Comparison of ENCODE assay signal across 16 mouse cellular contexts in the genomic region with DNA sequence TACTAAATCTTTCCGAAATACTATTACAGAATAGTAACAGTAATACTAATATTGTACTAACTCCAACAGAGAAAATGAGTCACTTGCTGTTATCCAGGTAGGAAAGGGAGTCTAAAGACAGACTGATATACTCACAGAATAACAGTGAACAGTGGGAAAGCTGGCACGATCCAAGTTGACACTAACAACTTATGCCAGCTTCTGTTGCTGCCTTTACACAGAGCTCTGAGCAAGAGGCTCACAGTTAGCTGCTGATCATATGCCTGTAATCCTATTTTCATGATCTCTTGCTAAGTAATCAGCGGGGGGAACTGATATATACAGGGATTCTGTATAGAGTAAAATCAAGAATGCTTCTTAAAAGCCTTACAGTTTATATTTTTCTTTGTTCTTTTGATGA.
"Had no signal": no experiment of that assay in that cellular context is flagged by ENCODE, and none has a peak within 500 bp of the region (broad histone marks: within the 10 kb centered on the region; RNA-seq: fewer than 3 reads in every experiment).

No protein-coding gene starts in this region.

- ATAC-seq: liver, postnatal 0 days; midbrain, embryonic 16.5 days had no signal

- H3K27me3 ChIP-seq: limb, embryonic 15.5 days; liver, embryonic 13.5 days; lung, embryonic 15.5 days; megakaryocyte, embryonic 14.5 days had no signal

- H3K9me3 ChIP-seq: limb, embryonic 15.5 days; liver, embryonic 13.5 days; lung, embryonic 15.5 days; megakaryocyte, embryonic 14.5 days had no signal

- DNase-seq: kidney, adult 18-20 months; kidney, postnatal 10 days; kidney, postnatal 4 days; liver, embryonic 13.5 days; liver, postnatal 0 days; lung, postnatal 14 days; right cerebral cortex, postnatal 4 days; spleen, adult 18-20 months; thymus, adult 18-20 months; thymus, postnatal 14 days had no signal

- H3K4me2 ChIP-seq: limb, embryonic 15.5 days; liver, embryonic 13.5 days; lung, embryonic 15.5 days had no signal

- H3K4me1 ChIP-seq: limb, embryonic 15.5 days; liver, embryonic 13.5 days; lung, embryonic 15.5 days; megakaryocyte, embryonic 14.5 days had no signal

- H3K36me3 ChIP-seq: limb, embryonic 15.5 days; liver, embryonic 13.5 days; lung, embryonic 15.5 days had no signal

- H3K27ac ChIP-seq: layer of hippocampus, adult 2 months; limb, embryonic 15.5 days; liver, embryonic 13.5 days; lung, embryonic 15.5 days; macrophage had no signal

- H3K9ac ChIP-seq: limb, embryonic 15.5 days; liver, embryonic 13.5 days; liver, postnatal 0 days; lung, embryonic 15.5 days had no signal

- H3K4me3 ChIP-seq: layer of hippocampus, adult 2 months; limb, embryonic 15.5 days; liver, embryonic 13.5 days; lung, embryonic 15.5 days; megakaryocyte, embryonic 14.5 days had no signal
